Mouse (Mus musculus) megakaryocyte, adult 5-6 weeks (primary cell): ENCODE data around the gene 2200002J24Rik. TPM values are rescaled to one million over a fixed set of nuclear protein-coding genes. Genes with fewer than 3 reads are reported as not detected.
"Not testable (repeated sequence)": the region's sequence is repeated elsewhere in the genome, so short reads cannot be mapped to it uniquely, and the experiment has no call there.

Experiments used
- ATAC-seq: 2 replicates; pipeline ENCODE4 v1.8.0; 2016; ENCODE audit warnings: mild to moderate bottlenecking, inconsistent platforms; ENCODE audit not compliant: poor library complexity, severe bottlenecking
- total RNA-seq, 2 experiments: library from RNA; stranded (forward) in 1 of 2; stranded (reverse) in 1 of 2; fragments of 153-499, 151-499 nt in 1 of 2; fragments of 221-1000, 200-1000 nt in 1 of 2; gene quantifications; 2 replicates each; pipeline versions ENCODE4 v1.2.3 to v1.2.4; 2015 to 2017

The 2200002J24Rik gene
- total RNA-seq, 2 experiments from 2014 or later = not detected

GRCm38 (mm10) chr7:30728214-30728613 lies 29.5 kb downstream of the 2200002J24Rik start:
- no peak for ATAC-seq

DNA sequence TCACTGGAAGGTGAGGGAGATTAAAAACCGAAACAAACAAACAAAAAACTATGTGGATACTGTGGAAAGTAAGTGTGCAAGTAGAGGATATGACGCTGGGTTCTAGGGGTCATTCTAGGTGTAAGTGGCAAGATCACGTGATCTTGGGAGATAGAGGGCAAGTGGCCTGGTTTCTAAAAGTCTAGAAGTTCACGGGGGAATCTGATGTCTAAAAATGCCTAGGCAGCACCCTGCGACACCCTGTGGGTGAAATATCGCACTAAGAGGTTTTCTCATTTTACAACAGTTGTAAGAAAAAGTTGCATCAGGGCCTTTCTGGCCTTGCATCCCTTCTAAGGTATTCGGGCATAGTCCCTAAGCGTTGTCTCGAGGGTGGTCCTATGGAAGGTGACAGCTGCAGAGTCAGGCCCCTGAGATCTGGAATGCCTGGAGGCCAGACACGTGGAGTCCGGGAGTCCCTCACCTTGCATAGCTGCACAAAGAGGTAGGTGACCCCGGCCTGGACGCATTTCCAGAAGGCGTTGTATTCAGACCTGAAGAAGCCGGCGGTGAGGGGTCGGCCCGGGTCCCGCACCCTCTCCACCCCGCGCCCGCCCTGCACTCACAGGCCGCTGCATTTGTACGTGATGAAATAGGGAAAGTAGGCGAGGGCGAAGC lies 30.1 kb downstream of the 2200002J24Rik start:
- no peak for ATAC-seq

DNA sequence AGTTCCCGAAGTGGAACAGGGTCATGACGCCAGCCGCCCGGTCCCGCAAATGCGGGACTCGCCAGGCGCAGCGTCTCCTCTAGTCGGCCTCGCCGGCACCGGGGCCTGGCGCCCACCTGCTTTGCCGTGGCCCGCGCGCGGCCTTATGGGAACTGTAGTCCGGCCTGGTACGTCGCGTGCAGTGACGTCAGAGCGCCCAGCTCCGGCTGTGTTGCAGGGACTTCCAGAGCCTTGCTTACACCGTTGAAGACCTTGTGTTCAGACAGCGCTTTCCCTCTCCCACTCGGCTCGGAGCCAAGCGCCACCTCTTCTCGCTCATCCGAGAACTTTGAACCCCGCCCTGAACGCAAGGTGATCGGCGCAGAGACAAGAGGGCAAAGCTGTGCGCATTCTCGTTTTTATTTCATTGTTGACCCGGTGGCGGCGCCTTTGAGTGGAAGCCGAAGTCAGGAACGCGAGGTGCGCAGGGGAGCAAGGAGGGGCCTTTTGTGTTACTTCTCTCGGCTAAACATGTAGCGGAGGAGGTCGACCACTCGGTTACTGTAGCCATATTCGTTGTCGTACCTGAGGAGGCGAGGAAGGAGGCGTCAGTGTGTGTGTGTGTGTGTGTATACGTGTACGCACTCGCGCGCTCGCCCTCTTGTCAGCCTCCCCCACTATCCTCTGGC lies 30.8 kb downstream of the 2200002J24Rik start, which contains the start of gene Tmem147:
Gene Tmem147 (minus strand): TSS at position 145 of the 668 bp plus-strand sequence.
- peak; percentile 95 for ATAC-seq

DNA sequence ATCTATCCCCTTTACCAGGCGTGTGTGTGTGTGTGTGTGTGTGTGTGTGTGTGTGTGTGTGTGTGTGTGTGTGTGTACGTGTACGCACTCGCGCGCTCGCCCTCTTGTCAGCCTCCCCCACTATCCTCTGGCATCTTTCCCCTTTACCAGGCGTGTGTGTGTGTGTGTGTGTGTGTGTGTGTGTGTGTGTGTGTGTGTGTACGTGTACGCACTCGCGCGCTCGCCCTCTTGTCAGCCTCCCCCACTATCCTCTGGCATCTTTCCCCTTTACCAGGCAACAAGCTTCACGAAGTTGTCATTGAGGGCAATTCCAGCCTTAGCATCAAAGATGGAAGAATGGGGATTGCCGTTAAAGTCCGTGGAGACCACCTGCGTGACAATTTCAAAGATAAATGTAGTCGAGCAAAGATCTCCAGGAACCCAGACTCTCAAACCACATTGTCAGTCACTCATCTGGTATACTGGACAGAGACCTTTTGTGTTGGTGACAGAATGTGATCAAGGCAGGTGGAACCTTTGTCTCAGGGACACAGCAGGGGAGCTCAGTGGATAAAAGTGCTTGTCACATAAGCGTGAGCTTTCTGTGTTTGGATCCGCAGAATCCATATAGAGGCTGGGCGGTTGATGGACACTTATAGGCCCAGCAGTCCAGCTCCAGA lies 31.5 kb downstream of the 2200002J24Rik start:
- not testable (repeated sequence) for ATAC-seq

GRCm38 (mm10) chr7:30736211-30736610 lies 37.5 kb downstream of the 2200002J24Rik start:
- no peak for ATAC-seq

DNA sequence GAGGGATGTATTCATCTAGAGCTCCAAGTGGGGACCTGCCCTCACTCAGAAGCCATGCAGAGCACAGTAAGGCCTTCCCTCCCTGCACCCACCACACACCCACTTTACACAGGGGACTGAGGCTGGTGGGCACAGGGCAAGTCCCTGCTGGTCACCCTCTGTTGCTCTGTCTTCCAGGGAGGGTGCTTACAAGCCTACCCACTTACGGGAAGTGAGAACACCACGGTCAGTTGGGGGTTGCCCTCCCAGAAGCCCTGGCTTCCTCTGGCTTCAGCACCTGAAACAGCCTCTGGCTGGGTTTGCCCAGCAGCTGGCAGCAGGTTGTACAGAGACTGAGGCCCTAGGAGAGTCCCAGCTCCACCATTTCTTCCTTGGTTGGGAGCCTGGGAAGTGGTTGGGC lies 43.8 kb downstream of the 2200002J24Rik start:
- ATAC-seq = peak; percentile 59

- not testable (repeated sequence) for ATAC-seq
Observed at GRCm38 (mm10) chr7:30743617-30744016, 44.9 kb downstream of the 2200002J24Rik start, which contains the start of gene Gapdhs. Gene Gapdhs (minus strand): TSS chr7:30743681.

DNA sequence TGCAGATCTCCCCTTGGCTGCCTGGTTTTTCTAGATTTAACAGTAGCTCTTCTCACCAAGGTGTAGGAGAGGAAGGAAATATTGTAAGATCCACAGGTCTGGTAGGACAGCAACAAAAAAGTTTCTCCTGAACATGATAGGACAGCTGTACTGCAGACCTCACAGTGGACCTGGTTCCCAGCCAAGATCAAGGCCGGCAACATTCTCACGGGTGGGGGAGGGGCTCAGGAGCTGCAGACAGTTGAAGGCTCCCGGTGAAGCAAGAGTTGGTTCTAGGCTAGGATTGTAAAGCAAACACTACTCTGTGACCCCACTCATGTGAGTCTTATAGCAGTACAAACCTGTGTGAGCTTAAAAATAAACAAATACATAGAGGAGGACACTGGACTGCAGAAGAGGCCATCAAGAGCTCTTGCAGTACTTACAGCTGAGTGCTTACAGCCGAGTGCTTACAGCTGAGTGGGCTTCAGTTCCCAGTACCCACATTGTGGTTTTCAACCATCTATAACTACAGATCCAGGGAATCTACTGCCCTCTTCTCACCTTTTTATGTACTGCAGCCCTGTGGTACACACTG lies 45.4 kb downstream of the 2200002J24Rik start:
- ATAC-seq = no peak

DNA sequence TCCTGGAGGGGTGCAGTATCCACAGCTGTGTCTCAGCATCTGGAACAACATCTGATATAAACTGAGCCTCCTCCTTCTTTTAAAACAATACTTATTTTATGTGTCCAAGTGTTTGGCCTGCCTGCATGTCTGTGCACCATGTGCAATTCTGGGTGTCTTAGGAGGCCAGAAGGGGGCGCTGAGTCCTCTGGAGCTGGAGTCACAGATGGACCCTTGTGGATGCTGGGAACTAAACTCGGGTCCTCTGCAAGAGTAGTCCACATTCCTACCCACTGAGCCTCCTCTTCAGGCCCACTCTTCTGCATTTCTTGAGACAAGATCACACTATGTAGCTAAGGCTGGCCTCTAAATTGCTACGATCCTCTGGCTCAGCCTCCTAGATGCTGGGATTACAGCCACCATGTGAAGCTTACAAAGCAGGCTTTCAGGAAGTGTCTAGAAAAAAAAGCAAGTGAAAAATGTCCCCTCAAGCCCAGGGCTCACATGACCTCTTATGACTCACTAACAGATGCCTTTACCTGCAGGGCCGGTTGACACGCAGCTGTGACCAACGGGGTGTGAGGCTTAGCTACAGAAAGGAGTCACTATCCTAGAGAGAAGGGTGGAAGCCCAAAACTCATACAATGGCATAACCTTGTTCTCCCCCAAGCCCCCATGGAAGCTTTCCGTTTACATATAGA lies 48.9 kb downstream of the 2200002J24Rik start:
- no peak for ATAC-seq

Other genes with a start within 250 kb of the 2200002J24Rik start
Only the 30 nearest of the 32 such genes appear.
- not detected in 2 replicates for gene Nphs1, start 240.6 kb upstream of the 2200002J24Rik start, total RNA-seq (2015)
- 0.29 TPM in 1 of 2 replicates, not detected in the other for gene Nphs1, start 240.6 kb upstream of the 2200002J24Rik start, total RNA-seq (2017)
- not detected in 2 replicates for gene Prodh2, start 205.3 kb upstream of the 2200002J24Rik start, total RNA-seq (2015)
- gene Prodh2, start 205.3 kb upstream of the 2200002J24Rik start, total RNA-seq (2017) = not detected in 2 replicates
- 7.0 and 10.6 TPM in 2 replicates for gene Arhgap33, start 163.9 kb upstream of the 2200002J24Rik start, total RNA-seq (2015)
- 3.1 and 4.9 TPM in 2 replicates for gene Arhgap33, start 163.9 kb upstream of the 2200002J24Rik start, total RNA-seq (2017)
- gene Hspb6, start 146.7 kb upstream of the 2200002J24Rik start, total RNA-seq (2015) = 10.7 and 11.0 TPM in 2 replicates
- 3.8 and 5.2 TPM in 2 replicates for gene Hspb6, start 146.7 kb upstream of the 2200002J24Rik start, total RNA-seq (2017)
- gene Proser3, start 146.6 kb upstream of the 2200002J24Rik start, total RNA-seq (2015) = 3.6 and 6.6 TPM in 2 replicates
- gene Proser3, start 146.6 kb upstream of the 2200002J24Rik start, total RNA-seq (2017) = 2.4 and 2.6 TPM in 2 replicates
- 54.7 and 64.1 TPM in 2 replicates for gene Lin37, start 139.1 kb upstream of the 2200002J24Rik start, total RNA-seq (2015)
- 13.0 and 22.4 TPM in 2 replicates for gene Lin37, start 139.1 kb upstream of the 2200002J24Rik start, total RNA-seq (2017)
- 15.2 and 19.6 TPM in 2 replicates for gene U2af1l4, start 135.6 kb upstream of the 2200002J24Rik start, total RNA-seq (2015)
- gene U2af1l4, start 135.6 kb upstream of the 2200002J24Rik start, total RNA-seq (2017) = 63.3 and 69.7 TPM in 2 replicates
- gene Gm49396, start 135.6 kb upstream of the 2200002J24Rik start, total RNA-seq (2015) = 1.0 and 2.1 TPM in 2 replicates
- gene Gm49396, start 135.6 kb upstream of the 2200002J24Rik start, total RNA-seq (2017) = 3.6 and 3.8 TPM in 2 replicates
- 216 and 221 TPM in 2 replicates for gene Psenen, start 135.3 kb upstream of the 2200002J24Rik start, total RNA-seq (2015)
- 154 and 162 TPM in 2 replicates for gene Psenen, start 135.3 kb upstream of the 2200002J24Rik start, total RNA-seq (2017)
- gene Igflr1, start 133.5 kb upstream of the 2200002J24Rik start, total RNA-seq (2015) = 4.6 and 8.0 TPM in 2 replicates
- not detected in 2 replicates for gene Igflr1, start 133.5 kb upstream of the 2200002J24Rik start, total RNA-seq (2017)
- gene Kmt2b, start 110.2 kb upstream of the 2200002J24Rik start, total RNA-seq (2015) = 60.9 and 78.2 TPM in 2 replicates
- gene Kmt2b, start 110.2 kb upstream of the 2200002J24Rik start, total RNA-seq (2017) = 8.0 and 24.3 TPM in 2 replicates
- gene Zbtb32, start 100.0 kb upstream of the 2200002J24Rik start, total RNA-seq (2015) = 0.78 TPM in 1 of 2 replicates, not detected in the other
- gene Zbtb32, start 100.0 kb upstream of the 2200002J24Rik start, total RNA-seq (2017) = 2.0 and 2.9 TPM in 2 replicates
- gene Upk1a, start 86.1 kb upstream of the 2200002J24Rik start, total RNA-seq (2015) = 0.60 TPM in 1 of 2 replicates, not detected in the other
- gene Upk1a, start 86.1 kb upstream of the 2200002J24Rik start, total RNA-seq (2017) = not detected in 2 replicates
- 305 and 323 TPM in 2 replicates for gene Cox6b1, start 72.8 kb upstream of the 2200002J24Rik start, total RNA-seq (2015)
- gene Cox6b1, start 72.8 kb upstream of the 2200002J24Rik start, total RNA-seq (2017) = 441 and 447 TPM in 2 replicates
- not detected in 2 replicates for gene Etv2, start 63.1 kb upstream of the 2200002J24Rik start, total RNA-seq (2015)
- gene Etv2, start 63.1 kb upstream of the 2200002J24Rik start, total RNA-seq (2017) = 0.59 TPM in 1 of 2 replicates, not detected in the other
- 50.2 and 50.4 TPM in 2 replicates for gene Rbm42, start 48.6 kb upstream of the 2200002J24Rik start, total RNA-seq (2015)
- gene Rbm42, start 48.6 kb upstream of the 2200002J24Rik start, total RNA-seq (2017) = 41.3 and 46.6 TPM in 2 replicates
- gene Haus5, start 33.9 kb upstream of the 2200002J24Rik start, total RNA-seq (2015) = 22.4 and 22.9 TPM in 2 replicates
- 17.0 and 18.7 TPM in 2 replicates for gene Haus5, start 33.9 kb upstream of the 2200002J24Rik start, total RNA-seq (2017)
- gene Pmis2, start 27.3 kb upstream of the 2200002J24Rik start, total RNA-seq (2015) = not detected in 2 replicates
- not detected in 2 replicates for gene Pmis2, start 27.3 kb upstream of the 2200002J24Rik start, total RNA-seq (2017)
- gene Atp4a, start 13.3 kb downstream of the 2200002J24Rik start, total RNA-seq (2015) = 0.71 and 1.3 TPM in 2 replicates
- gene Atp4a, start 13.3 kb downstream of the 2200002J24Rik start, total RNA-seq (2017) = 0.04 TPM in 1 of 2 replicates, not detected in the other
- gene Tmem147, start 30.6 kb downstream of the 2200002J24Rik start, total RNA-seq (2015) = 86.7 and 96.5 TPM in 2 replicates
- gene Tmem147, start 30.6 kb downstream of the 2200002J24Rik start, total RNA-seq (2017) = 27.8 and 31.4 TPM in 2 replicates
- not detected in 2 replicates for gene Gapdhs, start 44.8 kb downstream of the 2200002J24Rik start, total RNA-seq (2015)
- not detected in 2 replicates for gene Gapdhs, start 44.8 kb downstream of the 2200002J24Rik start, total RNA-seq (2017)
- 0.22 and 3.2 TPM in 2 replicates for gene Sbsn, start 52.5 kb downstream of the 2200002J24Rik start, total RNA-seq (2015)
- gene Sbsn, start 52.5 kb downstream of the 2200002J24Rik start, total RNA-seq (2017) = 0.49 and 0.88 TPM in 2 replicates
- 15.1 and 17.1 TPM in 2 replicates for gene Dmkn, start 64.8 kb downstream of the 2200002J24Rik start, total RNA-seq (2015)
- 24.6 and 25.7 TPM in 2 replicates for gene Dmkn, start 64.8 kb downstream of the 2200002J24Rik start, total RNA-seq (2017)
- gene Krtdap, start 89.0 kb downstream of the 2200002J24Rik start, total RNA-seq (2015) = not detected in 2 replicates
- not detected in 2 replicates for gene Krtdap, start 89.0 kb downstream of the 2200002J24Rik start, total RNA-seq (2017)
- 3.4 and 4.0 TPM in 2 replicates for gene Ffar2, start 124.8 kb downstream of the 2200002J24Rik start, total RNA-seq (2015)
- gene Ffar2, start 124.8 kb downstream of the 2200002J24Rik start, total RNA-seq (2017) = 12.2 and 15.3 TPM in 2 replicates
- gene Ffar3, start 157.3 kb downstream of the 2200002J24Rik start, total RNA-seq (2015) = not detected in 2 replicates
- not detected in 2 replicates for gene Ffar3, start 157.3 kb downstream of the 2200002J24Rik start, total RNA-seq (2017)
- gene Ffar1, start 162.6 kb downstream of the 2200002J24Rik start, total RNA-seq (2015) = 0.09 TPM in 1 of 2 replicates, not detected in the other
- gene Ffar1, start 162.6 kb downstream of the 2200002J24Rik start, total RNA-seq (2017) = 0.07 TPM in 1 of 2 replicates, not detected in the other
- 1.9 and 2.7 TPM in 2 replicates for gene Cd22, start 181.4 kb downstream of the 2200002J24Rik start, total RNA-seq (2015)
- 10.5 and 10.8 TPM in 2 replicates for gene Cd22, start 181.4 kb downstream of the 2200002J24Rik start, total RNA-seq (2017)
- gene Mag, start 215.9 kb downstream of the 2200002J24Rik start, total RNA-seq (2015) = 0.87 and 0.89 TPM in 2 replicates
- gene Mag, start 215.9 kb downstream of the 2200002J24Rik start, total RNA-seq (2017) = 0.95 and 1.1 TPM in 2 replicates
- not detected in 2 replicates for gene Hamp2, start 225.8 kb downstream of the 2200002J24Rik start, total RNA-seq (2015)
- not detected in 2 replicates for gene Hamp2, start 225.8 kb downstream of the 2200002J24Rik start, total RNA-seq (2017)